Mouse (Mus musculus): ENCODE measurements around the gene Olfr345. TPM values are rescaled to one million over a fixed set of nuclear protein-coding genes. Genes with fewer than 3 reads are reported as not detected.

Olfr345 gene
- not detected in 2 replicates for polyA plus RNA-seq (2015; fragmentation: Nextera tagmentation; extraction: Ambion mirVana)

- no peak for DNase-seq (ENCODE audit: low spot score)
Measured at GRCm38 (mm10) chr2:36639741-36640140, at the start of gene Olfr345. Gene Olfr345 (plus strand): TSS chr2:36640041.

- no peak for DNase-seq (ENCODE audit: low spot score)
Measured at GRCm38 (mm10) chr2:36685488-36685887, 45.6 kb downstream of the Olfr345 start, which contains the start of gene Olfr346. Gene Olfr346 (plus strand): TSS chr2:36685788.

Other genes with a start within 250 kb of the Olfr345 start
- not detected in 2 replicates for gene Olfr339, start 221.1 kb upstream of the Olfr345 start, polyA plus RNA-seq (2015; fragmentation: Nextera tagmentation; extraction: Ambion mirVana)
- gene Olfr340, start 187.5 kb upstream of the Olfr345 start, polyA plus RNA-seq (2015; fragmentation: Nextera tagmentation; extraction: Ambion mirVana) = not detected in 2 replicates
- not detected in 2 replicates for gene Olfr341, start 157.6 kb upstream of the Olfr345 start, polyA plus RNA-seq (2015; fragmentation: Nextera tagmentation; extraction: Ambion mirVana)
- not detected in 2 replicates for gene Olfr342, start 115.0 kb upstream of the Olfr345 start, polyA plus RNA-seq (2015; fragmentation: Nextera tagmentation; extraction: Ambion mirVana)
- not detected in 2 replicates for gene Olfr344, start 73.4 kb upstream of the Olfr345 start, polyA plus RNA-seq (2015; fragmentation: Nextera tagmentation; extraction: Ambion mirVana)
- gene Olfr346, start 45.7 kb downstream of the Olfr345 start, polyA plus RNA-seq (2015; fragmentation: Nextera tagmentation; extraction: Ambion mirVana) = not detected in 2 replicates
- gene Olfr347, start 91.9 kb downstream of the Olfr345 start, polyA plus RNA-seq (2015; fragmentation: Nextera tagmentation; extraction: Ambion mirVana) = not detected in 2 replicates
- not detected in 2 replicates for gene Olfr348, start 144.2 kb downstream of the Olfr345 start, polyA plus RNA-seq (2015; fragmentation: Nextera tagmentation; extraction: Ambion mirVana)
- gene Olfr50, start 150.5 kb downstream of the Olfr345 start, polyA plus RNA-seq (2015; fragmentation: Nextera tagmentation; extraction: Ambion mirVana) = not detected in 2 replicates
- gene Olfr3, start 177.0 kb downstream of the Olfr345 start, polyA plus RNA-seq (2015; fragmentation: Nextera tagmentation; extraction: Ambion mirVana) = not detected in 2 replicates
- not detected in 2 replicates for gene Olfr350, start 206.3 kb downstream of the Olfr345 start, polyA plus RNA-seq (2015; fragmentation: Nextera tagmentation; extraction: Ambion mirVana)
- not detected in 2 replicates for gene Olfr351, start 222.6 kb downstream of the Olfr345 start, polyA plus RNA-seq (2015; fragmentation: Nextera tagmentation; extraction: Ambion mirVana)
- gene Olfr352, start 228.4 kb downstream of the Olfr345 start, polyA plus RNA-seq (2015; fragmentation: Nextera tagmentation; extraction: Ambion mirVana) = not detected in 2 replicates

Data from thymus, postnatal 0 days (tissue).